Mouse (Mus musculus) cortical plate, adult 2 months (tissue): Measurements from ENCODE around the gene Tmem8.

Source experiments
- CTCF ChIP-seq: fragments of 200-500 bp; IDR thresholded peaks from 2 replicates; pipeline ENCODE4 v1.5.1; 2011; ENCODE audit warnings: mild to moderate bottlenecking, control low read depth, low read length; ENCODE audit not compliant: insufficient read depth; ENCODE audit errors: extremely low read depth
- POLR2A ChIP-seq: fragments of 200-500 bp; IDR thresholded peaks from 2 replicates; pipeline ENCODE4 v1.6.1; 2011; ENCODE audit warnings: mild to moderate bottlenecking, low read length, control low read depth; ENCODE audit not compliant: insufficient read depth; ENCODE audit errors: extremely low read depth

DNA sequence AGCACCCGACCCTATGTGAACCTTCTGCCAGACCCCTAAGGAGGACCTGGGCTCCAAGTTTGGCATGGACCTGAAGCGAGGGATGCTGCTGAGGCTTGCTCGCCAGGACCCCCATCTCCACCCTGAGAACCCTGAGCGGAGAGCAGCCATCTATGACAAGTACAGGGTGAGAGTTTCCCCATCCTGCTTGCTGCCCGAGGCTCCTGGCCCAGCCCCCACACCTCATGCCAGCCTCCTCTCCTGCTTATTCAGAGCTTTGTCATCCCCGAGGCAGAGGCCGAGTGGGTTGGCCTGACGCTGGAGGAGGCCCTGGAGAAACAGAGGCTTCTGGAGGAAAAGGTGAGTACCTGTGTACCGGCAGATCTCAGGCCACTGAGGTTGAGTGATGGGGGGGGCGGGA is 12.1 kb downstream of the Tmem8 start:
- no peak for TF ChIP-seq CTCF
- TF ChIP-seq POLR2A: no peak
